Mouse (Mus musculus) stomach, embryonic 14.5 days (tissue): ENCODE measurements at regions not wholly inside any gene's neighbourhood (a gene's known extent, or its start where the extent isn't known, plus 50 kb on each side); places are given as distances from the start of the nearest gene placed in this dataset.

ENCODE experiments used
- ATAC-seq: fragments of 200-750 bp; cut with Nextera tagmentation; 2 replicates; pipeline ENCODE4 v1.8.0; 2017; ENCODE audit warnings: low read depth, moderate TSS enrichment; ENCODE audit not compliant: insufficient number of reproducible peaks, insufficient read depth, low FRiP score
- H3K27ac ChIP-seq: fragments of 300-500 bp; sonication (generic); 2 replicates; pipeline ENCODE4 v1.5.1; 2014; ENCODE audit warnings: mild to moderate bottlenecking, low read length, moderate library complexity, mixed read lengths
- H3K27me3 ChIP-seq: fragments of 300-500 bp; sonication (generic); 2 replicates; pipeline ENCODE4 v1.6.1; 2014; ENCODE audit warnings: low read length, control low read depth, mixed read lengths; ENCODE audit not compliant: control insufficient read depth, insufficient read depth
- H3K36me3 ChIP-seq: fragments of 300-500 bp; sonication (generic); 2 replicates; pipeline ENCODE4 v1.6.1; 2014; ENCODE audit warnings: mild to moderate bottlenecking, control low read depth, low read length, moderate library complexity, mixed read lengths; ENCODE audit not compliant: control insufficient read depth, insufficient read depth
- H3K4me1 ChIP-seq: fragments of 300-500 bp; sonication (generic); 2 replicates; pipeline ENCODE4 v1.6.1; 2014; ENCODE audit warnings: low read length, control low read depth, mixed read lengths; ENCODE audit not compliant: control insufficient read depth, insufficient read depth
- H3K4me2 ChIP-seq: fragments of 300-500 bp; sonication (generic); replicated peaks from 2 replicates; pipeline ENCODE4 v1.6.1; 2014; ENCODE audit warnings: low read depth, low read length, control low read depth
- H3K4me3 ChIP-seq: fragments of 300-500 bp; sonication (generic); 2 replicates; pipeline ENCODE4 v1.5.1; 2014; ENCODE audit warnings: low read depth, low read length, control low read depth
- H3K9ac ChIP-seq: fragments of 300-500 bp; sonication (generic); replicated peaks from 2 replicates; pipeline ENCODE4 v1.6.1; 2014; ENCODE audit warnings: low read depth, mild to moderate bottlenecking, control low read depth, low read length, moderate library complexity, mixed read lengths
- H3K9me3 ChIP-seq: fragments of 300-500 bp; sonication (generic); 2 replicates; pipeline ENCODE4 v1.6.1; 2016; ENCODE audit warnings: low read depth, low read length, control low read depth; ENCODE audit not compliant: control insufficient read depth
- WGBS: fragments of 180-500 bp; shearing (Covaris S2); extraction: QIAGEN DNeasy Blood & Tissue Kit; methylation state at CpG from one replicate; pipeline ENCODE4 v1.1.7; 2014; 5-methylcytosine and 5-hydroxymethylcytosine counted together

DNA sequence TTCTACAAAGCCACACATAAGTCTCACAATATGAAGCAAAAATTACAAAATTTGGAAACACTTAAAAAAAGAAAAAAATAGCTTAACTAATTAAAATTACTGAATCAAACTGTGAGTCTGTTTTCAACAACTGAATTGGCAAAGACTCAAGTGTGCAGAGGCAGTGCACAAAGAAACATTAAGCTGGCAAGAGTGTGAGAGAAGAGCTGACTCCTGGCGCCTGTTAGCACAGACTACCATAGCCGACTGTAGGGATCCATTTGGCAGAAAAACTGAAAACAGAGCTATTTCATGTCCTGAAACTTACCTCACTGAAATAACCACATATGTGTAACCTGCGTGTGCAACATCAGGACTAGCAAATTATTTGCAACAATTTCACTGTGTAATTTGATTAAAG, 746.4 kb upstream of the Cypt12 start:
- no peaks in the 10 kb centered on the region for H3K4me1 ChIP-seq

DNA sequence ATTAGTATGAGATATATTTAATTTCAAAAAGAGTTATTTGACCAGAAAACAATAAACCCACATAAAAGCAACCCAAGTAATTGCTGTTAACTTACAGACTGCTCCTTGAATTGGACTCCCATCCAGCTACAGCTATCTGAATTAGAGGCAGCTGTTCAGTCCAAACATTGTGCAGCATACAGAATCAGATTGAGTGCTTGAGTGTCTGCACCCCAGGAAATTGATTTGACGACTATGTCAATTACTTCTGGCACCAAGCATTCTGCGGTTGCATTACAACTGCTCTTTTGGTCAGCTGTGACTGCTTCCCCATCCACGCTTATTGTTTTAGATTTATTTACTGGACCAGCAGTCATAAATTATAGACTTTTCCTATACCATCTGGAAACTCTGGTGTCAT, 734.2 kb upstream of the Cypt12 start:
- no peaks in the 10 kb centered on the region for H3K9me3 ChIP-seq
- no peaks in the 10 kb centered on the region for H3K4me1 ChIP-seq
- no peaks in the 10 kb centered on the region for H3K27me3 ChIP-seq
- no peak overlapping the region for H3K9ac ChIP-seq
- H3K36me3 ChIP-seq = no peaks in the 10 kb centered on the region
- H3K4me2 ChIP-seq = no peak overlapping the region
- no peak for ATAC-seq
- H3K4me3 ChIP-seq = no peak overlapping the region
- H3K27ac ChIP-seq = no peak overlapping the region
- 71% methylated on average over 3 of the region's 3 CpGs for WGBS

More for the DNA sequence above, 746.4 kb upstream of the Cypt12 start:
- no peaks in the 10 kb centered on the region for H3K27me3 ChIP-seq
- no peaks in the 10 kb centered on the region for H3K36me3 ChIP-seq
- H3K9me3 ChIP-seq = no peaks in the 10 kb centered on the region
- H3K27ac ChIP-seq = no peak overlapping the region
- ATAC-seq = no peak
- no peak overlapping the region for H3K4me2 ChIP-seq
- no peak overlapping the region for H3K9ac ChIP-seq
- 84% methylated on average over 3 of the region's 3 CpGs for WGBS
- no peak overlapping the region for H3K4me3 ChIP-seq

DNA sequence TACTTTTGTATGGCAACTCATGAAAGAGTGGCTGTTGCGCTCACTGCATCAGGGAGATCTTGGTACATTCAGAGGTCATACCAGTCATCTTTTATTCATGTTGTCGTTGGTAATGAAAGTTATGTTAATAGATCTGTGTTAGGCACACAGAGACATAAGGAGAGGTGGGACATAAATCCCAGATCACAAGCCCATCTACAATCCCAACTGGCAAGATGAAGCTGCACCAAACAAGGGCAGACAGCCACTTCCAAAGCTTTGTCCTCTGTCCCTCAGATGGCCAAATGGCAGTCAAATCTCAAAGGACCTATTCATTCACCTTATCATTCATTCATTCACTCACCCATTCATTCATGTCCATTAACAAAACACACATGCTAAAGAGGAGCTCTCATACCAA, 731.4 kb upstream of the Cypt12 start:
- H3K36me3 ChIP-seq = no peaks in the 10 kb centered on the region
- no peak overlapping the region for H3K9ac ChIP-seq
- WGBS = 72% methylated on average over 2 of the region's 2 CpGs
- H3K4me1 ChIP-seq = no peaks in the 10 kb centered on the region
- no peak overlapping the region for H3K4me2 ChIP-seq
- no peak overlapping the region for H3K4me3 ChIP-seq
- no peak for ATAC-seq
- H3K9me3 ChIP-seq = no peaks in the 10 kb centered on the region
- no peaks in the 10 kb centered on the region for H3K27me3 ChIP-seq
- no peak overlapping the region for H3K27ac ChIP-seq

DNA sequence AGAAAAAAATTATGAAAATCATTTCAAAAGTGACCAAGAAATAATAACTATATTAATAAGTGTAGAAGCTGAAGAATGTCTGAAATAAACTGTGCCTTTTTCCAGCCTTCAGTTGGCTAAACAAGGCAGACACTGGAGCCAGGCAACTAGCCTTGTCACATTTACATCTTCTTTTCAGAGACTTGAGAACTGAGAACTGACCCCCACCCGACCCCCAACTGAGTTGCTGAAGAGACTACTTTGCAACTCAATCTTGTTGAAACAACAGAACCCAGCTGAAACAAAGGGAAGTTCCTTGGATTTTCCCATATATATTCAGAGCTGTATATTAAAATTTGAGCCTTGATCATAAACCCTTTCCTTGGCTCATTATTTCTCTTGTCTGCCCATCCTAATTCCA, 709.8 kb upstream of the Cypt12 start:
- H3K9me3 ChIP-seq = no peaks in the 10 kb centered on the region
- no peaks in the 10 kb centered on the region for H3K27me3 ChIP-seq
- H3K4me3 ChIP-seq = no peak overlapping the region
- no peak for ATAC-seq
- no peaks in the 10 kb centered on the region for H3K36me3 ChIP-seq
- H3K4me2 ChIP-seq = no peak overlapping the region
- H3K27ac ChIP-seq = no peak overlapping the region
- H3K9ac ChIP-seq = no peak overlapping the region
- WGBS = 19% methylated on average over 1 of the region's 1 CpGs
- no peaks in the 10 kb centered on the region for H3K4me1 ChIP-seq

DNA sequence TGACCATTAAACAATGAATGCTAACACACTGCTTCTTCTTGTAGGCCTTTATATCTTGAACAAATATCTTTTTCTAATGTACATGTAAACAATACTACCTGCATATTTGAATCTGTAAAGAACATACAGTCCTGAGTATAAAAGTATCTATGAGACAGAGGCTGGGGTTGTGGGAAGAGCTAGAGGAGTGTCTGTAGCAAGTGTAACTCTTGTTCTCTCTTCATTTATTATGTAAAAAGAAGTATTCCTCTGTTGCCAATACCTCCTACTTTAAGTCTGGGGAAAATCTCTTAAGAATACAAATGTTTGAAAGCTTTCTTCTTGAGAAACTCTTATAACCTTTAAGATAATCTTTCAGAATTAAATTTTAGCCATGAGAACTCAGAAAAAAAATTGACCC, 689.8 kb upstream of the Cypt12 start:
- no peak overlapping the region for H3K4me2 ChIP-seq
- no peak overlapping the region for H3K27ac ChIP-seq
- no peaks in the 10 kb centered on the region for H3K36me3 ChIP-seq
- H3K4me1 ChIP-seq = no peaks in the 10 kb centered on the region
- H3K9me3 ChIP-seq = no peaks in the 10 kb centered on the region
- no peak overlapping the region for H3K9ac ChIP-seq
- no peak for ATAC-seq
- no peaks in the 10 kb centered on the region for H3K27me3 ChIP-seq
- no peak overlapping the region for H3K4me3 ChIP-seq

DNA sequence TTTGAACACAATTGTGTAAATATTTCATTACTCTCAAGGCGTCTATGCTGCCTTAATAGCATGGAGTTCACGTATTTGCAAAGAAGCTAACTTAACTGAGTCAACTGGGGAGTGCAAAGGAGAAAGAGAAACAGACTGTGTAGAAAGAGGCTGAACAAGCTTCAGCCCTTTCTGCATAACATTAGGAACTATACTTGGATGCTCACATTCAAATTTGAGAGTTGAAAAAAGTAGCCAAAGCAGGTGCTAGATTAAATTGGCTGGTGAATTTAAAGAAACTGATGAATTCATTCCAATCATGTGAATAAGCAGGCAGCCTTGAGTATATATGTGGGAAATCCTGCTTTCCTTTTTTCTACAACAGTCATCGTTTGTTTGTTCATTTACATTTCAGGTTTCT, 689.1 kb upstream of the Cypt12 start:
- ATAC-seq = no peak
- Histone ChIP-seq H3K36me3 (no peaks in the 10 kb centered on the region), H3K4me2 (no peak overlapping the region), H3K9me3 (no peaks in the 10 kb centered on the region), H3K4me3 (no peak overlapping the region), H3K27me3 (no peaks in the 10 kb centered on the region), H3K27ac (no peak overlapping the region), H3K9ac (no peak overlapping the region), H3K4me1 (no peaks in the 10 kb centered on the region)
- WGBS = 73% methylated on average over 3 of the region's 3 CpGs

DNA sequence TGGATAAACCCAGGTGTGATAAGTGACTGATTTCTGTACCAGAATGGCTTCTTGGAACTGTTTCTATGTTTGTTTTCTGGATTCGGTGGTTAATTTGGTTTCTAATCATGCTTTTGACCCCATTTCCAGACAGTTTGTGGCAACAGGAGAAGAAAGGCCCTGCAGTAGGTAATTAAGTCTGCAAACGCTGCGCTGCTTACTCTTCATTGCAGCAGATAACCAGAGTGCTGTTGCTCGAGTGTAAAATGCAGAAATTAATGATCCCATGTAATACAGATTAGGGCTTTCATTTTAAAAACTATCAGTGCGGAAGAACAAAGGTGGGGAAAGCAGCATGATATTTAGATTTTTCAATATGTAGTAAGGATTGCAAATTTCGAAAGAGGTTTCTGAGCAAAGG, 667.0 kb upstream of the Cypt12 start:
- H3K9me3 ChIP-seq = no peaks in the 10 kb centered on the region
- no peak overlapping the region for H3K27ac ChIP-seq
- no peaks in the 10 kb centered on the region for H3K36me3 ChIP-seq
- H3K4me2 ChIP-seq = no peak overlapping the region
- no peak overlapping the region for H3K4me3 ChIP-seq
- no peaks in the 10 kb centered on the region for H3K27me3 ChIP-seq
- WGBS = 68% methylated on average over 6 of the region's 6 CpGs
- no peaks in the 10 kb centered on the region for H3K4me1 ChIP-seq
- ATAC-seq = no peak
- H3K9ac ChIP-seq = no peak overlapping the region

DNA sequence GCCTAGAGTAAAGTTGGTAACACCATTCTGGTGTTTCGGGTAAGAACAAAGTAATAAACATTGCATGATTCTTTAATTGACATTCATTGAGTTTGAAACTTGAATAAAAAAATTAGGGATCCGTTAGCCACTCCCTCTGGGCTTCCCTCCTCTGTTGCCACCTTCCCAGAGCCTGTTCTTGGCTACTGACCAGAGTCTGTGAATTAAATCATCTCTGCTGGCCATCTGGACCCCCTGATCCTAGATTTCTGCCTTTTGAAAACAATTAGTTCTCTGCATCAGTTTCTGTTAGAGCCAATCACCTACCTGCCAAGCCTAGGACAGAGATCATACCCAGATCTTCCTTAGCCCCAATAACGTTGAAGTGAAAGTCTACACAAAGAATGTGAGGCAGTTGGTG, 665.3 kb upstream of the Cypt12 start:
- H3K9me3 ChIP-seq = no peaks in the 10 kb centered on the region
- H3K4me1 ChIP-seq = no peaks in the 10 kb centered on the region
- WGBS = 73% methylated on average over 3 of the region's 3 CpGs
- H3K27ac ChIP-seq = no peak overlapping the region
- no peaks in the 10 kb centered on the region for H3K36me3 ChIP-seq
- no peak for ATAC-seq
- no peak overlapping the region for H3K4me2 ChIP-seq
- no peaks in the 10 kb centered on the region for H3K27me3 ChIP-seq
- H3K4me3 ChIP-seq = no peak overlapping the region
- H3K9ac ChIP-seq = no peak overlapping the region

DNA sequence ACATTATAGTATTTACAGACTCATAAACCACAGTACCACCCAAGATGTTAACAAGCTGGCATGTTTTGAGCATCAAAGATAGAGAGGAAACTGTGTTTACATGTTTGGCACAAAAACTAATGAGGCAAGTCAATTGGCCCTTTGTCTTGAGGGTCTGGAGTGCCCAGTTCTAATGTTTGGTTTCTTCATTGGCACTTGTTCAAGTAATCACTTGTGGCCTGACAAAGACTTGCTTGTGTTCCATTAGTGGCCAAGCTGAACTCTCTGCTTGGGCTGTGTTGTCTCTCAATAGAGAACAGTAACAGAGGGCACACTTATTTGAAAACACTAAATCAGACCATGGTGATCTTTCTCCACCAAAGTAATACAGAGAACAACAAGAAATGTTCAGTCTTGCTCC, 630.7 kb upstream of the Cypt12 start:
- no peak overlapping the region for H3K4me2 ChIP-seq
- H3K9ac ChIP-seq = no peak overlapping the region
- no peak overlapping the region for H3K27ac ChIP-seq
- no peaks in the 10 kb centered on the region for H3K36me3 ChIP-seq
- no peaks in the 10 kb centered on the region for H3K27me3 ChIP-seq
- ATAC-seq = no peak
- H3K4me1 ChIP-seq = no peaks in the 10 kb centered on the region
- H3K9me3 ChIP-seq = no peaks in the 10 kb centered on the region
- H3K4me3 ChIP-seq = no peak overlapping the region
